Mouse (Mus musculus): ENCODE results near the gene Gm33543.

Gm33543 gene

DNA sequence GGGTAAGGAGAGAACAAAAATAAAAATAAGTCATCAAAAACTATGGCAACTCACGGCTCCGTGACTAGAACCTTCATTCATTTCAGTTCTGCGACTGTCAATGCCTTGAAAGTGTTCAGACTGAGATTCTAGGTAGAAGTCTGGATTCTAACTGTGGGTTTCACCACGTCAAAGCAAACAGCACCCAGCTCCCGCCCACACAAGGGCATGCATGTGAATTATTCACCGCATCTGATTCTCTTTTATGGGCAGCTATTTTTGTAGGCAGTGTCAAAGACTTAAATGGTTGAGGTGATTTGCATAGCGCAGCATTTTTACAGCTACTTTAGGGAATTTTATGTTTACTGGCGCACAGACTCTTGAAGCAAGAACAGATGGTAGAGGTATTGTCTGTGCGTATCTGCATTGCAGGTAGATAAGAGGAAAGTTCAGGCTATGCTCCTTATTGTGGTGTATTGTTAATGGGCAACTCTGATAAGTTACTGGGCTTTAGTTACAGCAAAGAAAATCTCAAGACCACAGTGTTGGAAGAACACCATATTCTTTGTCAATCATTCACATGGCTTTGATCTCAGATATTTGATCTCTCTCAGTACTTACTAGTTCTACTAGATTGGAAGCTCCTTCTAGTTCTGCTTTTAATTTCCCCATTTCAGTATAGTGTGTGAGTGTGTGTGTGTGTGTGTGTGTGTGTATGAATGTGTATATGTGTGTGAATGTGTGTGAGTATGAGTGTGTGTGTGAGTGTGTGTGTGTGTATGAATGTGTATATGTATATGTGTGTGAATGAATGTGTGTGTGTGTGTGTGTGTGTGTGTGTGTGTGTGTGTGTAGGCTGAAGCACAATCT lies at the start of gene Gm33543:
TSS of gene Gm33543 (minus strand) at position 142 of the 849 bp plus-strand sequence.
- DNase-seq = no peak

DNA sequence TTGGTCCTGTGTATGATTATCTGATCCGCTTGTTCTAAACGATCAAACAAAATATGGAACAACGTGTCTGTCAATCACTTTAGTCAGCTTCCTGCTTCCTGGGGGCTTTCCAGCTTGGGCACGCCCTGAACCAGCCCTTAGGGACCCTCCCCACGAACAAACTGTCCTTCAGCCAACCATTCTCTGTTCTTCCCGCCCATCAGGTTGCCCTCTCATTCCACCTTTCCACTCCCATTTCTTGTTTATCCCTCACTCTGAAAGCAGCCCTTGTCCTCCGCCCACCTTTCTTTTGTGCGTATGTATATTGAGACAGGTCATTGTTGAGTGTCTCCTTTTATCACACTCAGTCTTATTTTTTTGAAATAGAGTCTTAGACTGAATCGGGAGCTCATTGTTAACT lies 49.4 kb upstream of the Gm33543 start:
- no peak for DNase-seq

DNA sequence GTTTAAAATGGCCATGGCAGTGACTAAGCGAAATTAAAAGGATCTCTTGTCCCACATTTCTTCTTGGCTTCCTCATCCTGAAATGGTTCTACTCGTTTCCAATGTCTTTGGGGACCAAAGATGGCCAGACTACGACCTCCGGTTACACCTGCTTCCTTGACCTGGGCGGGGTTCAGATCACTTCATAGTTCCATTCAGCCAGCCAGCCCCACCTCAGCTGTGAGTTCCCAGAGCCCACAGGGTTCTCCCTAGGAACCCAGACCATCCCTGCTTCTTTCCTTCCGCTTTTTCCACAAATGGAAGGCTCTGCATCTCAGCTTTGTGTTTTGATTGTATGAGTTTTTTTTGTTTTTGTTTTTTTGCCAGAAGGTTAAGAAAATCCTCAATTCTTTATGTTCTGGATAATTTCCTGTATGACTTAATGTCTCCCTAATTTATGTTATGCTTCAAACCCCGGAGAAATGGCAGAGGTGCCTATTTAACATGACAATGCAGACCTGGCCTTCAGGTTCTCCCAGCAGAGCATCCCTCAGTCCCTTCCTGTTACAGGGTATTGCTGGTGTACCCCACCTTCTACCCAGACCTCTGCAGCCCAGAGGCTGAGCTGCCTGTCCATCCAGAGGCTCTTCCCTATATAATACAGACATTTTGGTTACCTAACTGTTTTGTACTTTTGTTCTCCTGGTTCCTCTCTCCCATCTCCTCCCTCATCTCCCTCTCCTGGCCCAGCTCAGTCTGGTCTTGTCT lies 48.7 kb upstream of the Gm33543 start:
- no peak for DNase-seq

DNA sequence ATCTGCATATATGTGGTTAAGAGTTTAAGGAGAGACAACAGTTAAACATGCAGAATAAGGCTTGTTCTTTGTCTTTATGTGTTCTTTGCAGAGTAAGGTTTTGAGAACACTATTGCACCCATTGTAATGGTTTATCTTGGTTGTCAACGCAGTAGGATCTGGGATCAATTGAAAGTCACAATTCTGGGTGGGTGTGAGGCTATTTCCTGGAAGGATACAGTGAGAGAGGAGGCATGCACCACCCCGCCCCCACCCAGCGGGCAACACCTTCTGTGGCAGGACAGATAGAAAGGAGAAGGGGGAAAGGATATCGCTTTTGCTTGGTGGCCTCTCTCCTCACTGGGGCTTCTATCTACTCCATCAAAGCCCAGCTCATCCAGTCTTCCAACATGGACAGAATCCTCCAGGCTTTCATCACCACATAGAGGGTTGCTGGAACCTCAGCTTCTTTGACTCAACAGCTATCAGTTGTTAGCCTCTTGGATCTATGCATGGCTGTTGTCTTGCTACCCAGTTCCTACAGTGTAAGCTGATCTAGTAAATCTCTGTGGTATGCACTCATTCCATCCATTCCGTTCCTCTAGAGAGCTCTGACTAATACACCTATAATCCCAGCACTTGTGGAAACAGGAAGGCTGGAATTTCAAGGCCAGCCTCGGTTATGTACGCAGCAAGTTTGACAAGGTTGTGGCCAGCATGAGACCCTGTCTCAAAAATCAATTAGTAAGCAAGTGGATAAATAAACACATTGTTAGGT lies 41.2 kb upstream of the Gm33543 start:
- no peak for DNase-seq

DNA sequence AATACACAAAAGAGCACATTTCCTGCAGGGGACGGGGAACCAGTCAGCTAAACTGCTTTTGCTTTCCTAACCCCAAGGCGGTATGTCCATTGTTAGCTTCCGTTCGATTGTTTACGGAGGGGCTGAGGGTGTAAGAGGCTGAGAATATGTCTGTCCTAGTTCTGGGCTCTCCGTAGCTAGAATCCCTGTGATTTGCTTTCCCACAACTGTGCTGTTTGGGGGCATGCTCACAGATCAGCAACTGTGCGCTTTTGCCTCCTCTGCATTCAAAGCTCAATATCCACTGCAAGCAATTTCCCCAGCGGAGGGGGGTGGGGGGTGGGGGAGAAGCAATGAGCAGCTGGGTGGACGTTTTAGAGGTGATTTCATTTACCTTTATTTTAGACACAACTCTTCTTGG lies 39.3 kb upstream of the Gm33543 start:
- DNase-seq = no peak

DNA sequence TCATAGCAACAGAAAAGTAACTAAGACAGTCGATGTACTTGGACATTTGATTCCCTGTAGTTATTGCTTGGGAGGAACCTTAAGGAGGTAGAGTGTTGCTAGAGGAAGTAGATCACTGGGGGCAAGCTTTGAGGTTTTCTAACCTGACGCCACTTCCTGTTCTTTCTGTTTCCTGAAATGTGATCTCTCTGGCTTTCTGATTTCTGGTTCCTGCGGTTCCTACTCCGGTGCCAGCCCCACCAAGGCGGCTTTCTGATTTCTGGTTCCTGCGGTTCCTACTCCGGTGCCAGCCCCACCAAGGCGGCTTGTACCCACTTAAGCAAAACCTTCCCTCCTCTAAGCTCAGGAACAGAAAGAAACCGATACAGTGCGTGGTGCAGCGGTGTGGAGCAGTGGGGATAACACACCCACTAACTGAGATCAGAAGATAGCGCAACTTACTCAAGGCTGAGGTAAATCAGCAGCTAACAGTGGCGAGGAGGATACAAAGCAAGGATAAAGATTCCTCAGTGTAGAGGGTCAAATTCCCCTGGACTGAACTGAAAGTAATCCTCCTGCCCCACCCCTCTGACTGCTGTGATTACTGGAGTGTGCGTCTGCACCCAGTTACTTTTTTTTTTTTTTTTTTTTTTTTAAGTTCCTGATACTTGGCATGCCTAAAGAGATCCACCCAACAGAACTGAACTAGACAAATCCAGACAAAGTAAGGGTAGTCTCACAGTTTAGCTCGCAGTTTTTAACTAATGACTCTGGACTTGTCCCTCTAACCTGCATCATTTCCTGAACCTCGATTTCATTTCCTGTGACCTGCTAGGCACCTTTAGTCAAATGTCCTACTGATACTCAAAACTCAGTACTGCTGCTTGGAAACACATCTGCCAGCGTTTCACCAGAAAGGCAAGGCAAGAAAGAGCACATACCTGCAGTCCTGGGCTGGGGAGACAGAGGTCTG lies 37.5 kb upstream of the Gm33543 start:
- no peak for DNase-seq

DNA sequence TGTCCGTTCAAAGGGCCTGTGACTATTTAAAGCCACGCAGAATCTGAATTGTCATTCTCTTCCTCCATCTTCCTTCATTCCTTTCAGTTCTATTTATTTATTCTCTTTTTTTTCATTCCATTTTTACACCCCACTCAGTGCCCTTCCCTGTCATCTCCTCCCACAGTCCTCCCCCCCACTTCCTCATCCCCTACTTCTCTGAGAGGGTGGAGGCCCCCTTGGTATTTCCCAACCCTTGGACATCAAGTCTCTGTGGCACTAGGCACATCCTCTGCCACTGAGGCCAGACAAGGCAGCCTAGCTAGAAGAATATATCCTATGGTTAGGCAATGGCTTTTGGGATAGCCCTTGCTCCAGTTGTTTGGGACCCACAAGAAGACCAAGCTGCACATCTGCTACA lies 28.1 kb upstream of the Gm33543 start:
- no peak for DNase-seq

DNA sequence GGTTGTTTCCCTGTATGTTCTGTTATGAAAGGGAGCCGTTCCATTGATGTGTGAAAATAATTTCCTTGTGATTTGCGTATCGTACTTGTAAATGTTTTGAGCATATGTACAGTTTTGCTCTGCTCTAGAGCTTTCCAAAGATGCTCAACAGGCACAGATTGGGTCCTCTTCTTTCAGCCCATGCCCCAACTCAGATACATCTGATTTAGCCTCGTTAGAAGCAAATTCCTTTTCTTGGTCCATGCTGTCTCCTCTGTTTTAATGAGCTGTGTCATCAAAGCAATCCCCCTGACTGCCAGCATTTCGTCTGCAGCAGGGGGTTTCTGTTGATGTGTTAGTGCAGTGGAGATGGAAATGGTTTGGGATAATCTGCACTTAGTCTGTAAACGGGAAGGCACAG lies 25.6 kb upstream of the Gm33543 start:
- no peak for DNase-seq

DNA sequence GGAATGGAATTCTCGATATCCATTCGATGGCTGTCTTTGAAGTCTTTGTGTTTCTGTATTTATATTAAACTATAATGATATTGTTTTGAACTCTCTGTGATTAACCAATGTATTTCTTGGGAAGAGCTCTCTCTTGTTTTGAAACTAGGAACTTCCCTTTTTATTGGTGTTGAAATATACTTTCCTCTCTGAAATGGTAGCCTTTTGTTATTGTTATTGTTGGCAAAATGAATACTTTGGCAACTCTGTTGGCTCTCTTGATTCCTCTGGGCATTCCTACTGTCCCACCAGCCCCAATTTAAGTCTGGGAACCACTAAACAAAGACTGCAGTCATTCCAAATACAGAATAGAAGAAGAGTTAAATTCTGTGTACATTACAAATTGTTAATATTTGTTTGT lies 24.9 kb upstream of the Gm33543 start:
- DNase-seq = no peak

DNA sequence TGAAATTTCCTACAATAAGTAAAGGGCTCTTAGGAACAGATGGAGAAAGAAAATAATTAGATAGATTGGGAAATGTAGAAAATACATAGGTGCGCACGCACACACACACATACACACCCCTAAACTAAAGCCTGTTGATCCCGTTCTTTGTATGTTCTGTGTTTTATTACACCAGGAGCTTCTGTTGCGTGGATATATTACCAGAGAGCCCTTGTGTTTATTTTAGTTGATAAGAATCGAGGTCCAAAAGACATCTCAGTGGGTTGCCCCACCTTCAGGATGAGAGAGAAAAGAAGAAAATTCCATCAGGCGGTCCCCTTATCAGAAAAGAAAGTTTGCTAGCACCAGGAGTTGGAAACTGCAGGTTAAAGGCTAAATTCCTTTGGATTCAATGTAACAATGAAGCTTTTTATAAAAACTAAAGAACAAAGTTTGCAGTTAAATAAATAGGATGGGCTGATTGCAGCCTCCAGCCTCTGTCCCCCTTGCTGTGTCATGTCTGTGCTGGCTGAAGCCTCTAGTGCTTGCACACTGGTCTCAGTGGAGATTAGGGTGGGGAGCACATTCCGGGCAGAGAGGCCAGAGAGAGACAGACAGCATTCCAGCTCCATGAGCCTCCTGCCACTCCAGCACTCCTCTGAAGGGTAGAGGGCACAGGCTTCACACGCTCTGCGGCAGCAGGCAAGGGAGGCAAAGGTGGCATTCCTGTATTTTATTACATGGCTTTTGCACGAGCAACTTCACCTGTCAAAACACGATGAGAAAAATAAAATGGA lies 21.8 kb upstream of the Gm33543 start:
- no peak for DNase-seq

DNA sequence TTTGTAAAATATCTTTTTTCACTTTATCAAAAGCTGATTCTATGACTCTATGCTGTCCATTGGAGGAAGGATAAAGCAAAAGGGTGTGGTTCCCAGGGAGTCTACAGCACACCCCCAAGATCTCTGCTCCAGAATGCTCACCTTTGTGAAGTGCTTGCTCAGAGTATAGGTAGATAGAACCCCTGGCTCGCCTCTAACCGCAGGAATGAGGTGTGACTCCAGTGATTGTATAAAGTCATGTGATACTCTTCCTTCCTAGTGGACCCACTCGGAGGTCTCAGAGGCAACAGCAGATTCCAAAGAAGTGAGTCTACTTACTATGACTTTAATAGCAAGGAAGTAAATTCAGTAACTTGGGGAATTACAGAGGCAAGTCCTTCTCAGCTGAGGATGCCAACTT lies 19.9 kb upstream of the Gm33543 start:
- DNase-seq = no peak

DNA sequence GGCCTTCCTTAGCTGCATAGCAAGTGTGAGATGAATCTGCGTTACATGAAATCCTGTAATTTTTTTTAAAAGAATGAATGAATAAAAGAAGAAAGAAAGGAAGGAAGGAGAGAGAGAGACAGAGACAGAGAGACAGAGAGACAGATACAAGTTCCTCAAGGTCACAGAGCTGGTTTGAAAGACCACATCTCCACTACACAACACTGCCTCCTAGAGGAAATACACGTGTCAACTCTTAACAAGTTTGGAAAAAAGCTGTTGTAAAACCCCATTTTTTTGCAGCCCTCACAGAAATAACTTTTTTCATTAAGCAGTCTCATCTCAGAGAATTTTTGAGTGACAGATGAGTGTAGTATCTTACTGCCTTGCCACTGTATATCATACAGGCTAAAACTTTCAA lies 15.4 kb upstream of the Gm33543 start:
- no peak for DNase-seq

DNA sequence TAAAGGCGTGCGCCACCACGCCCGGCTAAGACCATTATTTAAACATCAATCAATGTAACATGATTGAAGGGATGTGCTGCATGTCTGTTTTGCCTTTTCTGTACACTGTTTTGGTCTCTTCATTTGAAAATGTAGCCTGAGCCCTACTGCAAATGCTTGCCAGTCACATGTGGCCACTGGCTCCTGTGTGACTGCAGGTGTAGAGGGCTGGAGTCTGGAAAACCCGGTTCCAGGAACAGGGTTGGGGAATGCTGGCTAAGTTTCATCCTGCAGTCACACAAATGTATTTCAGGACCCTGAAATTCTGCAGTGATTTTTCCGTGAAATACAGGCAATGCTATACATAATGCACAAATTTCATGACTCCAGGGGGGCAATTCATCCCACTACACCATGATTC lies 12.7 kb upstream of the Gm33543 start:
- no peak for DNase-seq

DNA sequence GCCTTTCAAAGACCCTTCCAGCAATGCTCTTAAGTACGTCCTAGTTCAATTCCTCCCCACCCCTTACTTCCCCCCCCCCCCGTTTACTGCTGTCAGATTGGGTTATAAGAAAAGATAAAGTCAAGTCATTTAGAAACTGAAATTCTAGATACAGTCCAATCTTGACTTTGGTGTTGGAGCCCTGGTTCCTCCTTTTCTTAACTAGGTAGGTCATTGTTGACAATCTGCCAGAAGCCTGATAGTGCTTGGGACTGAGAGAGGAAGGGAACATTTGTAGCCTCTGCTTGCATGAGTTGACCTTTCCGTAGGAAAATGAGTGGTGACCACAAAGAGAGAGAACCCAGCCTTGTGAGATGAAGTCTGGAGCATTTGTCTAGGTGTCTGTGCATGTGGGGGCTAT lies 7.8 kb upstream of the Gm33543 start:
- no peak for DNase-seq

DNA sequence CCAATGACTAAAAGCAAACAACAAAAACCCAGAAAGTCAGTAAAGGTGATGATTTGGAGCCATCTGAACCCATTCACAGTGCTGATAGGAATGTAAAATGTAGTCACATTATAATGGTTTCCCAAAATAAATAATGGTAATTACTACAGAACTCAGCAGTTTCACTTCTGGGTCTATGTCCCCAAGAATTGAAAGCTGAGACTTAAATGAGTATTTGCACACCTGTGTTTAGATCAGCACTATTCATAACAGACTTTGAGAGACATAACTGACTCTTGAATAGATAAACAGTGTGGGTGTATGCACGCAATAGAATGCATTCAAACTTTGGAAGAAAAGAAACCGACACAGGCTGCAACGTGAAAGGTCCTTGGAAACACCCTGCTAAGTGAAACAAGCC lies 4.0 kb upstream of the Gm33543 start:
- DNase-seq = no peak

DNA sequence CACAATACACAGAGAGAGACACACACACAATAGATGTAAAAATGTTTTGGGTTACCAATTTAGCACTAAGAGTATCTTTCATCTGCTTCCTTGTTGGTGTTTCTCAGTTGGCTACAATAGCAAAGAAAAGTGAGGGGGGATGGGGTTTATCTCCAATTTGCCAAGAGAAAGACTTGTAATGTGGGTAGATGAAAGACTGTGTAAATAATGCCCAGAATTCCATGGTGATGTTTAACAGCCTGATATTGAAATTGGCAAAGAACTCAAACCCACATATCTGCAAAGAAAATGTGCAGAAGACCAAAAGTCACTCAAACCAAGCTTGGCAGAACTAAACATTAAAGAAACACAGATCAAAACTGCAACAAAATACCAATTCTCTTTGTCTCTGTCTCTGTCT lies 3.6 kb upstream of the Gm33543 start:
- DNase-seq = no peak

DNA sequence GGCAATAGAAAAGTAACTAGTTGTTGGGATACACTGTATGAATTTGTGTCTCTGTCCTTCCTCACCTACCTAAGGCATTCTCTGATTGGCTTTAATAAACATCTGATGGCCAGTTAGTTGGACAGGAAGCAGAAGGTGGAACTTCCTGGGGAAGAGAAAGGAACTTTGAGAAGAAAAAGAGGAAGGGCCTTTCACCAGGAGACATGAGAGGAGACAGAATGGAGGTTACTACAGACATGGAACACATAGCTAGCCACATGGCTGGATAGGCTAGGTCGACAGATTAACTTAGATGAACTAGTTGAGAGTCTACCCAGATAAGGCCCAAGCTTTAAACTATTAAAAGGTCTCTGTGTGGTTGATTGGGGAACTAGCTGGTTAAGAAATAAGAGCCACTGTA lies 1.1 kb upstream of the Gm33543 start:
- DNase-seq = no peak

DNA sequence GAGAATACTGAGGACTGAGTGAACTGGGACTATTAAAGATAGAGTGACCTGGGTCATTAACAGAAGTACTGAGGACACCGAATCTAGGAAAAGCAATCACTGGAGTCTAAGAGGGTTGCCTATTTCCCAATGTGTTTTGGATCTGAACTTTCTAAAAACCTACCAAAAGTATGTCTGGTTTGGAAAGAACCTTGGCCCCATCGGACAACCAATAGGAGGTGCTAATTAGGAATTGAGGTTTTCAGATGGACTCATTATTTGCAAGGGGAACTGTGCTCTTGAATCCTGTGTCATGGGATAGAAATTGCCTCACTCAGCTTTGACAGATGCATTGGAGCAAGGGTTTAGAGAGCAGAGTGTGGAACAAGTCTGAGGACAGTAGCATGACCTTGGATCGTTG lies 1.5 kb downstream of the Gm33543 start:
- DNase-seq = no peak

DNA sequence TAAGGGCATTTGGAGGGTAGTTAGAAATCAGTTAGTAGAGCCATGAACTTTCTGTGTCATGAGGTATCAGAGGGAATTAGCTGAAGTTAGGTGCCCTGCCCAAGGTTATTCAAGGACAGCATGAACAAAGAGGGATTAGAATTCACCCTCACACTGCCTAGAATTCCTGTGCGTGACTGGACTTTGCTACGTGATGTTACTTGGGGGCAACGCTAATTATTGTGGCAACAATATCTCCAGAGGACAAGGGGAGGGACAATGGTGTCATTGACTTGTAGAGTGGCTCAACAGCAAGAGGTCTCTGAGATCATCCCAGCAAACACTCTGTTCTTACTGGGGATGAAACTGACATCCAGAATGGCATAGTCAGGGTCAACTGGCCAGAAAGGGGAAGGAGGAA lies 2.9 kb downstream of the Gm33543 start:
- no peak for DNase-seq

DNA sequence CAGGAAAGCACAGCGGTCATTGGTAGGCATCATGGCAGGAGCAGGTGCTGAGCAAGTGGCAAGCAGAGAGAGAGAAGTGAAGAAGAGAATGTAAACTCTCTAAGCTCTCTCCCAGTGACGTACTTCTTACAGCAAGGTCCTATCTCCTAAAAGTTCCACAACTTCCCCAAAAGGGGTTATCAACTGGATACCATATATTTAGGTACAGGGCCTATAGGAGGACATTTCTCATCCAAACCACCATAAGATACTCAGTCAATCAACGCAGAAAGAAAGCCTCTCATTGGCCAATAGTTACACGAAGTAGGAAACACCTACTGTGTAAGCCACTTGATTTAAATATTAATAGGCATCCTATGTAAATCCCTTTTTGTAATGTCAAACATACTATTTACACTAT lies 3.7 kb downstream of the Gm33543 start:
- no peak for DNase-seq

DNA sequence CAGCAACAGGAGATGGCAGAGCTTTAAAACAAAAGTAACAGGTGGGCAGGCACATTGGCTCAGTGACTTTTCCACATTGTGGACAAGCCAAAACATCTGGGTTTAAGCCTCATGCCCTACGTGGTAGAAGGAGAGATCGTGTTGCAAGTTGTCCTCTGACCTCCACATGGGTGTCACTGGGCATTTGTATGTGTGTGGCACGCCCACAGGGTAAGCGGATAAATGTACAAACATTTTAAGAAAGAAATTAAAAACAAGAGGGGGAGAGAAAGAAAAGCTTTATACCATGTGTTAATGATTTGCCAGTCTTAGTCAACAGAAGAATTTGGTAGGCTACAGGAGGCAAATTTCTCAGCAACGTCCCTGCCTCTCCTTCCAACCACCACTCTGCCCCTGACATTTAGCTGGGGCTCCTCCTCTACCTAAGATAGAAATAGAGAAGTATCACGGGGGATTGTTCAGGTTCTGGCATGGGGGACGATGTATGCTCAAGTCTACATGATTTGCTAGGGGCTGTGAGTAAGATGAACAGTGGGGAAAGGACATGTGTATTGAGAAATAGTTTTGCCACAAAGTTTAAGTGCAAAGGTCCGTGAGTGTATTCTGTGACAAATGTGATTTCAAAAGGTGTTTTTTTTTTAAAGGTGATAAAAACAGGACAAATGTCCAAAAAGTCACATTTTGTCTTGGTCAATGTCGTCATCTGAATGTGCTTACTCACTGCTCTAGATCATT lies 6.0 kb downstream of the Gm33543 start:
- no peak for DNase-seq
